Mouse (Mus musculus): ENCODE data around the gene Lilr4b. TPM values are rescaled to one million over a fixed set of nuclear protein-coding genes. Genes with fewer than 3 reads are reported as not detected.

Lilr4b gene
- polyA plus RNA-seq, 1 experiment: 0.57 TPM

DNA sequence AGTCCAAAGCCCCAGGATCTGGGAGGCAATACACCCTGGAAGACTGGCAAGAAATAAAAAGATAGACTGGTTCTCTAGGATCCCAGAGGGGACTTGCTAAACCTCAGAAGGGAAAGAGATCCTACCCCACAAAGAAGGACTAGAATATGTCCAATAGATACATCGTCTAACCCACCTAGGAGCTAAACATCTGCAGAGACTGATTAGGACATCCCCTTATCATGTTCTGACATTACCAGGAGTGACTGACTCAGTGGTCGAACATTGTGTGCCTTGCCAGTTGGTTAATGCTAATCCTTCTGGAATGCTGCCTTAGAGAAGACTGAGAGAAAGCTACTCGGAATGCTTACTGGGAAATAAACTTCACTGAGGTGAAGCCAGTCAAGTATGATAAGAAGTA is 49.1 kb downstream of the Lilr4b start:
- no peaks in the 10 kb centered on the region for H3K4me1 ChIP-seq (ENCODE audit: control insufficient read depth, insufficient read depth, insufficient read length, low read length)
- H3K27ac ChIP-seq (ENCODE audit: insufficient read depth, low read depth, low read length): no peak overlapping the region
- 59% methylated on average over 3 of the region's 3 CpGs for WGBS
- H3K27me3 ChIP-seq (ENCODE audit: control insufficient read depth, insufficient read depth, low read length): no peaks in the 10 kb centered on the region
- H3K4me3 ChIP-seq (ENCODE audit: low read depth, low read length): no peak overlapping the region
- no peaks in the 10 kb centered on the region for H3K36me3 ChIP-seq (ENCODE audit: control insufficient read depth, insufficient read depth, low read length)
- TF ChIP-seq CTCF (IDR thresholded peaks at IDR 0.05; ENCODE audit: extremely low read depth, insufficient read length, insufficient replicate concordance, low read depth, low read length): no peak
- no peak for TF ChIP-seq POLR2A (IDR thresholded peaks at IDR 0.05; ENCODE audit: low read depth, low read length)

DNA sequence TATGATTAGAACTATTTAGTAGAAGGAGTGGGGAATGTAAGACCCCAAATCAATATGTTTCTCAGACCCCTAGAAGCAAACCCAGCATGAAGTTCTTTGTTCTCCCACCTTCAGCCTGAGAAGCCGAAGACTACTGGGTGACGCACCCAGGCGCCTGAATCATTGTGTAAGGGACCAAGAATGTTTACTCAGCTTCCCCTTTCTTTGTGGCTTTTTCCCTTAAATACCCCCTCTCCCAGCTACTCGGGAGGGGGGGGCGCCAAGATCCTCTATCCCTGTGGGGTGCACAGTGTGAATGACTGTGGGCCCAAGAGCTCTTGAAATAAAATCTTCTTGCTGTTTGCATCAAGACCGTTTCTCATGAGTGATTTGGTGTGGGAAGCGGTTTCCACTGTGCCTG is 50.4 kb downstream of the Lilr4b start:
- Histone ChIP-seq H3K4me3 (ENCODE audit: low read depth, low read length) (no peak overlapping the region), H3K27me3 (ENCODE audit: control insufficient read depth, insufficient read depth, low read length) (no peaks in the 10 kb centered on the region), H3K27ac (ENCODE audit: insufficient read depth, low read depth, low read length) (no peak overlapping the region), H3K36me3 (ENCODE audit: control insufficient read depth, insufficient read depth, low read length) (no peaks in the 10 kb centered on the region), H3K4me1 (ENCODE audit: control insufficient read depth, insufficient read depth, insufficient read length, low read length) (no peaks in the 10 kb centered on the region)
- TF ChIP-seq CTCF (IDR thresholded peaks at IDR 0.05; ENCODE audit: extremely low read depth, insufficient read length, insufficient replicate concordance, low read depth, low read length) (no peak), POLR2A (IDR thresholded peaks at IDR 0.05; ENCODE audit: low read depth, low read length) (no peak)
- 82% methylated on average over 7 of the region's 7 CpGs for WGBS

Other genes with a start within 250 kb of the Lilr4b start
- 1.2 and 1.6 TPM in 2 replicates for gene Gm49339, start within 50 bp of the Lilr4b start, polyA plus RNA-seq (2012; rRNA removed)
- 0.55 and 0.77 TPM in 2 replicates for gene Lilrb4a, start 10.3 kb downstream of the Lilr4b start, polyA plus RNA-seq (2012; rRNA removed)
- 1.1 TPM in 1 of 2 replicates, not detected in the other for gene Fam162b, start 109.9 kb downstream of the Lilr4b start, polyA plus RNA-seq (2012; rRNA removed)
- gene Gprc6a, start 150.8 kb downstream of the Lilr4b start, polyA plus RNA-seq (2012; rRNA removed): not detected in 2 replicates
- gene Rfx6, start 197.1 kb downstream of the Lilr4b start, polyA plus RNA-seq (2012; rRNA removed): 0.67 and 0.95 TPM in 2 replicates

Measured in small intestine, adult 2 months (tissue).